Mouse (Mus musculus) adrenal gland, adult 10 weeks (tissue): Measurements from ENCODE around the gene Slc39a9. TPM values are rescaled to one million over a fixed set of nuclear protein-coding genes. Genes with fewer than 3 reads are reported as not detected.

ENCODE experiments used
- polyA plus RNA-seq: library from polyadenylated mRNA; stranded (reverse); fragments of 350-450 nt; fragmentation: Illumina TruSeq; extraction: RNeasy Lipid Tissue Mini Kit (QIAGEN cat#74804); gene quantifications from one replicate; pipeline ENCODE4 v1.2.3, GENCODE M21; 2014; ENCODE audit warnings: low read depth, low replicate concordance

Slc39a9 gene
- polyA plus RNA-seq, result 65.2 TPM

DNA sequence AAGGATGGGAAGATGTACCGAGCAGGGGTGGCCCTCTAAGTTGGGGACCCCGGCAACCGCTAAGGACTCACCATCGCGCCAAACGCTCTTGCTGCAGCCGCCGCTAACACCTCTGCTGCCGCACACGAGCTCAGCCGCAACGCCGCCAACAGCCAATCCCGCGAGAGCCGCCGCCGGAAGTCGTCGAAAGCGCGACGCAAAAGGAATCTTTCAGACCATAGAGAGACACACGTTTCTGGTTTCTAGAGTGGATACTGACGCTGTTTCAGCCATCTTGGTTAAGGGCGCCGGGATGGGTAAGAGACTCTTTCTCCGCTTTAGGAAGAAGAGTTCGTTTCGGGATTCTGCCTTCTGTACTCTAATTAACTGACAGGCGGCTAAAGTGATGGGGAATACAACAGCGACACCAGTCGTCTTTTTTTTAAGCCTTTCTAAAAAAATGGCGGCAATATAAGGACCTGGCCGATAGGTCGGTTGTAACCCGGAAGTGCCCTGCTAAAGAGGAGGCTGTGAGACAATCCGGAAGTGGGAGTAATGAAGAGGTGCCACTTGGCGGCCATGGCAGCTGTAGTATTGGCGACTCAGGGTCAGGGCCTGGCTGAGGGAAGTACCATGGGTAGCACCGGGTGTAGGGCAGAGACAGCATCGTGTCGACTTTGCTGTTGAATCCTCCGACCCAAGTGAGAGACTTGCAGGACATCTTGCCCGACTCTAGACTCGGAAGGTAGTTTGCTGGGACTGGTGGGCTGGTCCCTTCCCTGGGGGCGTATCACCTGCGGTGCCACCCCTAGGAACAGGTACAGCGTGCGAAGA, at the start of gene Slc39a9, which contains the start of gene Erh:
Gene Slc39a9, plus strand, starts transcription at position 191 of the 813 bp plus-strand sequence.
Gene Erh, minus strand, starts transcription at position 649 of the 813 bp plus-strand sequence.

DNA sequence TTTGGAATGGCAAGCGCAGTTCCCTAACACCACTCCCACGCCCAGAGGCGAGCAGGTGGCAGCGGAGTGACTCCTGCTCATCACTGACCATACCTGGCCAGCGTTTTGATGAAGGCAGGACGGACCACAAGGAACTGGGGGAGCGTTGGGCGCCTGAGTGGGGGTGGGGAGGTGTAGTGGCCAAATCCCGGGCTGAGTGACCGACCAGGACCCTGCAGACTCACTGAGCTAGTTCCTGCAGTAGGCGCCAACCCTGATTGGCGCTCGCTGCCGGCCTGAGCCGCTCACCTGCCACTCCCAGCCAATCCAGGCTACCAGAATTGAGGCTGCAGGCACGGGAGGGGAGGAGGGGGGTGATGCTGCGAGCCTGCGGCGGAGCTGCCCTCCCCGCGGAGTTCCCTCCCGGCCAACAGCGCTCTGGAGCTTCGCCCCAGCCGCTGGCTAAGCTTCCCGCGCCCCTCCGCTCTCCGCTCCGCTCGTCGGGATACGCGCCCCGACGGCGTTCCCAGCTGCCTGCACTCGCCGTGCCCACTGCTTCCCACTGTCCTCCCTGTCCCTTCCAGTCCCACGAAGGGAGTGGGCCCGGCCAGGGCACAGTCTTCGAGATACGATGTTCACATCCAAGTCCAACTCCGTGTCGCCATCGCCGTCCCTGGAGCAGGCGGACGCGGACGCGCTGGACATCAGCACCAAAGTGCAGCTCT, 48.7 kb downstream of the Slc39a9 start, which contains the start of gene Plekhd1:
Gene Plekhd1, plus strand, starts transcription at position 323 of the 704 bp plus-strand sequence.

Other genes with a start within 250 kb of the Slc39a9 start
- 33.2 TPM for gene Dcaf5, start 207.3 kb upstream of the Slc39a9 start, polyA plus RNA-seq
- gene Exd2, start 180.8 kb upstream of the Slc39a9 start, polyA plus RNA-seq, result 23.7 TPM
- 4.0 TPM for gene Galnt16, start 125.6 kb upstream of the Slc39a9 start, polyA plus RNA-seq
- gene Erh, start 458 bp downstream of the Slc39a9 start, polyA plus RNA-seq, result 30.6 TPM
- gene Plekhd1, start 48.7 kb downstream of the Slc39a9 start, polyA plus RNA-seq, result not detected
- gene Ccdc177, start 116.8 kb downstream of the Slc39a9 start, polyA plus RNA-seq, result not detected
- gene Susd6, start 146.6 kb downstream of the Slc39a9 start, polyA plus RNA-seq, result 45.4 TPM